Mouse (Mus musculus) thymus, adult 2 months (tissue): Measurements from ENCODE around the gene Olfr204. TPM values are rescaled to one million over a fixed set of nuclear protein-coding genes. Genes with fewer than 3 reads are reported as not detected.
"Not testable (repeated sequence)": the region's sequence is repeated elsewhere in the genome, so short reads cannot be mapped to it uniquely, and the experiment has no call there.

ENCODE experiments used
- DNase-seq: peaks from one replicate; pipeline ENCODE4 v3.0.0; 2021
- H3K27ac ChIP-seq: fragments of 200-500 bp; 2 replicates; pipeline ENCODE4 v1.5.1; 2012; ENCODE audit warnings: low read length, control low read depth; ENCODE audit not compliant: control insufficient read depth, insufficient read depth
- H3K27me3 ChIP-seq: fragments of 200-500 bp; 2 replicates; pipeline ENCODE4 v1.6.1; 2012; ENCODE audit warnings: mild to moderate bottlenecking, low read length, moderate library complexity, mixed read lengths; ENCODE audit not compliant: control insufficient read depth, insufficient read depth
- H3K36me3 ChIP-seq: fragments of 200-500 bp; 2 replicates; pipeline ENCODE4 v1.6.1; 2012; ENCODE audit warnings: mild to moderate bottlenecking, low read length, moderate library complexity; ENCODE audit not compliant: control insufficient read depth, insufficient read depth
- H3K4me1 ChIP-seq: fragments of 200-500 bp; replicated peaks from 2 replicates; pipeline ENCODE4 v1.6.1; 2012; ENCODE audit warnings: low read length; ENCODE audit not compliant: control insufficient read depth, insufficient read depth
- H3K4me3 ChIP-seq: fragments of 200-500 bp; 2 replicates; pipeline ENCODE4 v1.5.1; 2012; ENCODE audit warnings: mild to moderate bottlenecking, low read length, control low read depth, moderate library complexity; ENCODE audit not compliant: control insufficient read depth, insufficient read depth
- CTCF ChIP-seq: fragments of 200-500 bp; IDR thresholded peaks from 2 replicates; pipeline ENCODE4 v1.5.1; 2012; ENCODE audit warnings: mild to moderate bottlenecking, control low read depth, low read length, moderate library complexity, borderline replicate concordance; ENCODE audit not compliant: control insufficient read depth, poor library complexity, insufficient read depth; ENCODE audit errors: extremely low read depth
- POLR2A ChIP-seq: fragments of 200-500 bp; IDR thresholded peaks from 2 replicates; pipeline ENCODE4 v1.6.1; 2012; ENCODE audit warnings: mild to moderate bottlenecking, low read length, control low read depth, moderate library complexity; ENCODE audit not compliant: control insufficient read depth, poor library complexity, insufficient read depth; ENCODE audit errors: extremely low read depth
- WGBS: fragments of 180-500 bp; shearing (Covaris S2); methylation state at CpG from one replicate; pipeline ENCODE4 v1.1.7; 2018; 5-methylcytosine and 5-hydroxymethylcytosine counted together
- polyA plus RNA-seq: library from polyadenylated mRNA; depleted of rRNA; stranded (reverse); fragments of >200 nt; gene quantifications from 2 replicates; pipeline ENCODE4 v1.2.3, GENCODE M21; 2012; rRNA removed

Olfr204 gene
- not detected in 2 replicates for polyA plus RNA-seq

DNA sequence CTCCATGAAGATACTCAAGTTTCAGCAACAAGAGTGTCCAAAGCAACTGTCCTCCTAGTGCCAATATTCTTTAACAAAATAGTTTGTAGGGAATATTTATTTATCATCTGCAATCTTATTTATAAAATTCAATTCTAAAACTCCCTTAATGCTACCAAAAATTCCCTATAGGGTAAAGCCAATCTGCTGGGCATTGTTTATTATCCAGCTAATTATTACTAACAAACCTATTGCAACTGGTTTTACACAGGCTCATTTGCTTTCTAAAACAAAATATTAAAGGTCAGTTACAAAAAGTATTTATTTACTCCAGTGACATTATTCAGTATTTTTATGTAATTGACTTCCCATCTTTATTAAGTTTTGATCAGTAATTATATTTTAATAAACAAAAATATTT is at the start of gene Olfr204:
TSS of gene Olfr204 (minus strand) at position 101 of the 400 bp plus-strand sequence.
- H3K27me3 ChIP-seq: no peaks in the 10 kb centered on the region
- no peaks in the 10 kb centered on the region for H3K4me1 ChIP-seq
- no peak within 1 kb of the TSS for H3K4me3 ChIP-seq
- no peak for DNase-seq
- H3K27ac ChIP-seq: no peak within 1 kb of the TSS
- H3K36me3 ChIP-seq: no peaks in the 10 kb centered on the region
- TF ChIP-seq CTCF (no peak), POLR2A (no peak)

DNA sequence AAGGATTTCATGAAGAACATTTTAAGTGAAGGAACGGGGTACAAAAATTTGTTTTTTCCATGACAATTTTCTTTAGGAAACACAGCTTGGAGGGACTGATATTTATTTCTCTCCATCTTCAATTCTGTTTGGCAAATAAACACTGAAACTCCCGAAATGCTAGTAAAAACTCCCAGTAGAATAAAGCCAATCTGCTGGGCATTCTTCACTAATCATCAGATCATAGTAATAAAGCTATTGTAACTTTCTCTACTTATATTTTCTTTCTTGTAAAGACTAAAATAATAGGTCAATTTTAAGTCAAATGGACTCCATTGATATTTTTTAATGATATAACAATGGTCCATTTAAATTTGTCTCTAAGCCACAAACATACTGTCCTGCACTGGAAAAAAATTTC is 45.8 kb upstream of the Olfr204 start, which contains the start of gene Olfr209:
TSS of gene Olfr209 (minus strand) at position 101 of the 400 bp plus-strand sequence.
- no peaks in the 10 kb centered on the region for H3K36me3 ChIP-seq

DNA sequence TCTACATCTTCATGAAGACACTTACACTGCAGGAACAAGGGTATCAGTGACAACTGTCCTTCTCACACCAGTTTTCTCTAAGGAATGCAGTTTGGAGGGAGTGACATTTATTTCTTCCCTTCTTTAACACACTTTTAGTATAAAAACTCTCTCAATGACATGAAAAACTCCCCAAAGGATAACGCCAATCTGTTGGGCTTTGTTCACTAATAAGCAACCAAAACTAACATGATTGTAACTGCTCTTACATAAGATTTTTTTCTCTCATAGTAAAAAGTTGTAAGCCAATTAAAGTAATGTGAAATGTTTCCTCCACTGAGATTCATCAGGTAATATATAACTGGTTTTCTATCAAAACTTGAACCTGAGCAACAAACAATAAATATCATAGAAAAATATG is 31.1 kb upstream of the Olfr204 start, which contains the start of gene Olfr206:
TSS of gene Olfr206 (minus strand) at position 101 of the 400 bp plus-strand sequence.
- 96% methylated on average over 1 of the region's 1 CpGs for WGBS
- no peak within 1 kb of the TSS for H3K27ac ChIP-seq
- no peak for TF ChIP-seq POLR2A
- no peak for TF ChIP-seq CTCF

More for the DNA sequence above, 45.8 kb upstream of the Olfr204 start, which contains the start of gene Olfr209:
- Histone ChIP-seq H3K27ac (no peak within 1 kb of the TSS), H3K27me3 (no peaks in the 10 kb centered on the region), H3K4me3 (no peak within 1 kb of the TSS), H3K4me1 (no peaks in the 10 kb centered on the region)
- 88% methylated on average over 2 of the region's 2 CpGs for WGBS
- TF ChIP-seq POLR2A: no peak
- no peak for TF ChIP-seq CTCF
- no peak for DNase-seq

DNA sequence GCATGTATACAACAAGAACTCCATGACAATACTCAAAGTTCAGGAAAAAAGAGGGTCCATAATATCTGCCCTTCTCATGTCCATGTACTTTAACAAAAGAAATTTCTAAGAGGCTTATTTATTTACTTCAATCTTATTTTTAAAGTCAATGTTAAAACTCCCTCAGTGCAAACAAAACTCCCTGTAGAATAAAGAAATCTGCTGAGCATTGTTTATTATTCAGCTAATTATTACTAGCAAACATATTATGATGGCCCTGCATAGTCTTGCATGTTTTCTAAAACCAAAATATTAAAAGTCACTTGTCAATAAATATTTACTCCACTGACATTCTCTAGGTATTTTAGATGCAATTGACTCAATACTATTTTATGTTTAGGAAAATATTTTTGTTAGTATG is 13.0 kb upstream of the Olfr204 start, which contains the start of gene Olfr205:
TSS of gene Olfr205 (minus strand) at position 101 of the 400 bp plus-strand sequence.
- H3K4me3 ChIP-seq: no peak within 1 kb of the TSS
- no peaks in the 10 kb centered on the region for H3K4me1 ChIP-seq
- H3K27ac ChIP-seq: no peak within 1 kb of the TSS
- H3K27me3 ChIP-seq: no peaks in the 10 kb centered on the region
- no peak for DNase-seq
- H3K36me3 ChIP-seq: no peaks in the 10 kb centered on the region
- no peak for TF ChIP-seq POLR2A
- no peak for TF ChIP-seq CTCF

More for the DNA sequence above, 31.1 kb upstream of the Olfr204 start, which contains the start of gene Olfr206:
- DNase-seq: no peak
- no peaks in the 10 kb centered on the region for H3K27me3 ChIP-seq
- no peak within 1 kb of the TSS for H3K4me3 ChIP-seq
- H3K4me1 ChIP-seq: no peaks in the 10 kb centered on the region
- H3K36me3 ChIP-seq: no peaks in the 10 kb centered on the region

DNA sequence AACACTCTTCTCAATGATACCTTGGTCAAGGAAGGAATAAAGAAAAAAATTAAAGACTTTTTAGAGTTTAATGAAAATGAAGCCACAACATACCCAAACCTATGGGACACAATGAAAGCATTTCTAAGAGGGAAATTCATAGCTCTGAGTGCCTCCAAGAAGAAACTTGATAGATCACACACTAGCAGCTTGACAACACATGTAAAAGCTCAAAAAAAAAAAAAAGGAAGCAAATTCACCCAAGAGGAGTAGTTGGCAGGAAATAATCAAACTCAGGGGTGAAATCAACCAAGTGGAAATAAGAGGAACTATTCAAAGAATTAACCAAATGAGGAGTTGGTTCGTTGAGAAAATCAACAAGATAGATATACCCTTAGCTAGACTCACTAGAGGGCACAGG is 5.2 kb upstream of the Olfr204 start:
- WGBS: 39% methylated on average over 1 of the region's 1 CpGs
- H3K4me1 ChIP-seq, H3K4me3 ChIP-seq, H3K27me3 ChIP-seq, H3K27ac ChIP-seq, H3K36me3 ChIP-seq, DNase-seq: not testable (repeated sequence)

DNA sequence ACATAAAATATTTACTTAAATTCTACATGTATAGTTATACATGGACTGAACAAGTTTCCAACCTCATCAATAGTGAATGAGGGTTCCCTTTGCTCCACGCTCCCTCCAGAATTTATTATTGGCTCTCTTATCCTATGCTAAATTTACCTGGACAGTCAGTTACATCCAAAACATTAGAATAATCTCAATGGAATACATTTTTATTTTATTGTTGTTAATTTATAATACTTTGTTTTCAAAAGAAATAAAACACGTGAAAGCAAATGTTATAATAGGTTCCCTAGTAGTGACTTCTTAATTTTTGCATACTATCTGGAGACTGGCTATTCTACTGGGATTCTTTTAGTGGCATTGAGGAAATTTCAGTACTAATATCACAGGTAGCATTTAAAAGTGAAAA is 19.5 kb downstream of the Olfr204 start, which contains the start of gene Olfr203:
TSS of gene Olfr203 (plus strand) at position 301 of the 400 bp plus-strand sequence.
- Histone ChIP-seq H3K4me1 (no peaks in the 10 kb centered on the region), H3K27me3 (no peaks in the 10 kb centered on the region), H3K4me3 (no peak within 1 kb of the TSS), H3K27ac (no peak within 1 kb of the TSS), H3K36me3 (no peaks in the 10 kb centered on the region)
- no peak for TF ChIP-seq CTCF
- TF ChIP-seq POLR2A: no peak
- 91% methylated on average over 2 of the region's 2 CpGs for WGBS
- DNase-seq: no peak

DNA sequence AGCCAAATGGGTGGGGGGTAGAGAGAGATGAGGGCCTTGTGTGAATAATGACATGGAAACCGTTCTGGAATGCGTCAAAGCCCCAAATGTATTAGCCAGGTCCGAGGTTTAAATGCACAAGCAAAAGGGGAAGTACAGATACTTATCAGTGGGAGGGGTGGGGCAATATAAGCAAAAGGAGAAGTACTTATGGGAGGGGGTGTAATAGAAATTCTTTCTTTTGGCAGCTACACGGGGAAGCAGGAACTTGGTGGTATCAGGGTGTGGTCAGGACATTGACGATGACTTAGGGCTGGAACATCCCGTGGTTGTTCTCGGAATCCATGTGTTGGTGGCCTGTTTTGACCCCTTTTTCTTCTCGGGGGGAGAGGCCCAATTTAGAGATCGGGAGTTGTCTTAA is 30.5 kb downstream of the Olfr204 start:
- H3K4me3 ChIP-seq, H3K36me3 ChIP-seq: not testable (repeated sequence)
- 58% methylated on average over 9 of the region's 9 CpGs for WGBS

More for the DNA sequence above, 30.5 kb downstream of the Olfr204 start:
- not testable (repeated sequence) for H3K27me3 ChIP-seq, H3K4me1 ChIP-seq, H3K27ac ChIP-seq, DNase-seq
